Mouse (Mus musculus) limb, embryonic 11.5 days (tissue): ENCODE measurements around the gene Pou3f1. TPM values are rescaled to one million over a fixed set of nuclear protein-coding genes. Genes with fewer than 3 reads are reported as not detected.

Experiments
- ATAC-seq: fragments of 200-750 bp; cut with Nextera tagmentation; 2 replicates; pipeline ENCODE4 v1.8.0; 2017; ENCODE audit warnings: low read depth; ENCODE audit not compliant: insufficient number of reproducible peaks, low FRiP score, low TSS enrichment
- DNase-seq: peaks from one replicate; pipeline ENCODE4 v3.0.0-alpha.2; 2015; ENCODE audit warnings: low spot score
- H3K27ac ChIP-seq: fragments of 300-500 bp; sonication (generic); replicated peaks from 2 replicates; pipeline ENCODE4 v1.5.1; 2014; ENCODE audit warnings: low read depth, mild to moderate bottlenecking, low read length
- H3K27me3 ChIP-seq: fragments of 300-500 bp; sonication (generic); 2 replicates; pipeline ENCODE4 v1.6.1; 2014; ENCODE audit warnings: mild to moderate bottlenecking, low read length, mixed read lengths; ENCODE audit not compliant: control insufficient read depth, insufficient read depth
- H3K36me3 ChIP-seq: fragments of 300-500 bp; sonication (generic); 2 replicates; pipeline ENCODE4 v1.6.1; 2014; ENCODE audit warnings: mild to moderate bottlenecking, low read length, moderate library complexity, mixed read lengths; ENCODE audit not compliant: control insufficient read depth, insufficient read depth
- H3K4me1 ChIP-seq: fragments of 300-500 bp; sonication (generic); 2 replicates; pipeline ENCODE4 v1.6.1; 2014; ENCODE audit warnings: low read length, mixed read lengths; ENCODE audit not compliant: control insufficient read depth, insufficient read depth
- H3K4me2 ChIP-seq: fragments of 300-500 bp; sonication (generic); 2 replicates; pipeline ENCODE4 v1.6.1; 2014; ENCODE audit warnings: low read depth, mild to moderate bottlenecking, moderate library complexity; ENCODE audit not compliant: severe bottlenecking
- H3K4me3 ChIP-seq: fragments of 300-500 bp; sonication (generic); 2 replicates; pipeline ENCODE4 v1.5.1; 2014; ENCODE audit warnings: low read depth, low read length
- H3K9ac ChIP-seq: fragments of 300-500 bp; sonication (generic); 2 replicates; pipeline ENCODE4 v1.6.1; 2014; ENCODE audit warnings: mild to moderate bottlenecking, low read length
- H3K9me3 ChIP-seq: fragments of 300-500 bp; sonication (generic); 2 replicates; pipeline ENCODE4 v1.6.1; 2016; ENCODE audit warnings: low read length; ENCODE audit not compliant: control insufficient read depth
- WGBS: fragments of 180-500 bp; shearing (Covaris S2); extraction: QIAGEN DNeasy Blood & Tissue Kit; methylation state at CpG from one replicate; pipeline ENCODE4 v1.1.7; 2014; 5-methylcytosine and 5-hydroxymethylcytosine counted together
- polyA plus RNA-seq: library from polyadenylated mRNA; unstranded; fragments of >200 nt; fragmentation: Nextera tagmentation; extraction: Ambion mirVana; gene quantifications from 2 replicates; pipeline ENCODE4 v1.2.1, GENCODE M21; 2014

Pou3f1 gene
- polyA plus RNA-seq, 1 experiment from 2014 or later: 0.27 TPM

DNA sequence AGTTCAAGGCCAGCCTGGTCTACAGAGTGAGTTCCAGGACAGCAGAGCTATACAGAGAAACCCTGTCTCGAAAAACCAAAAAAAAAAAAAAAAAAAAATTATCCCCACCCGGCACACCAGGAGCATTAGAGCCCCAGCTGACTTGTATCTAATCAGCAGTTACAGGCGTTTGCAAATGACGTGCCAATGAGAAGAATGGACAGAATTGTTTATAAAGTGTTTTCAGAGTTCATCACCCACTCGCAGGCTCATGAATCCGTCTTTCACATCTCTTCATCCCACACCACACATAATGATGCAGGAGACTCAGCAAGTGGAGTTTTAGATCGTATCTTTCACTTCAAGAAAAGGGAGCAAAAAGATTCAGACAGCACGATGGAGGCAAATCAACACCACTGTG lies 28.8 kb downstream of the Pou3f1 start:
- H3K4me3 ChIP-seq: no peak overlapping the region
- ATAC-seq (no peak), DNase-seq (no peak)
- no peak overlapping the region for H3K27ac ChIP-seq
- H3K4me2 ChIP-seq: no peak overlapping the region
- H3K27me3 ChIP-seq: no peaks in the 10 kb centered on the region
- no peaks in the 10 kb centered on the region for H3K4me1 ChIP-seq
- 87% methylated on average over 8 of the region's 8 CpGs for WGBS
- H3K9ac ChIP-seq: no peak overlapping the region
- H3K36me3 ChIP-seq: peaks cover 20% of the 10 kb centered on the region
- no peaks in the 10 kb centered on the region for H3K9me3 ChIP-seq

DNA sequence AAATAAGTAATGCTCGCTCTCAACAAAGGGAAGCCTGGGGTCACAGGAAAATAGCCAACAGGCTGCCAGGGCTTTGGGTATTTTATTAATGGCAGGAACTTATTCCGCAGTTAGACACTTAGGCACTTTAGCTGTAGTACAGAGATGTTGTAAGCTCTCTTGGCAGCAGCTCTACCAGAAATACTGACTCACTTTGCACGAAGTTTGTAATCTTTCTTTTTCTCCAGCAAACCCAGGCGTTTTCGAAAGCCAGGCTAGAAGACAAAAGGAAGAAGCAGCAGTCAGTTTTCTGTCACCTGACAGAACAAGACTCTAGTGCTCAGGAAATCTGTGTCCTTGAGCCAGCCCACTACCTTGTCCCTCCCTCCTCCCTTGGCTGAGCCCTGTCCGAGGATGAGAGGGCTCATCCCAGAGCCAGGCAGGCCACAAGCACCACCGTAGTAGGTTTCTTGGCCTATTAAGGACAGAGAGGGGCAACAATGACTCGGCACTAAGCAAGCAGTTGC lies 29.3 kb downstream of the Pou3f1 start:
- 84% methylated on average over 8 of the region's 8 CpGs for WGBS
- no peak overlapping the region for H3K4me3 ChIP-seq
- peaks cover 16% of the 10 kb centered on the region for H3K36me3 ChIP-seq
- no peaks in the 10 kb centered on the region for H3K9me3 ChIP-seq
- no peak overlapping the region for H3K9ac ChIP-seq
- DNase-seq (no peak), ATAC-seq (no peak)
- no peaks in the 10 kb centered on the region for H3K4me1 ChIP-seq
- no peaks in the 10 kb centered on the region for H3K27me3 ChIP-seq
- H3K4me2 ChIP-seq: no peak overlapping the region
- no peak overlapping the region for H3K27ac ChIP-seq

GRCm38 (mm10) chr4:124691455-124691854 lies 34.8 kb downstream of the Pou3f1 start:
- H3K4me3 ChIP-seq: no peak overlapping the region
- H3K4me1 ChIP-seq: peaks cover 10% of the 10 kb centered on the region
- no peak overlapping the region; the same call in 1 of the 2 replicates for H3K9ac ChIP-seq
- DNase-seq (no peak), ATAC-seq (no peak)
- H3K4me2 ChIP-seq: no peak overlapping the region
- H3K9me3 ChIP-seq: no peaks in the 10 kb centered on the region
- H3K36me3 ChIP-seq: no peaks in the 10 kb centered on the region
- WGBS: 93% methylated on average over 8 of the region's 8 CpGs
- no peaks in the 10 kb centered on the region for H3K27me3 ChIP-seq
- H3K27ac ChIP-seq: no peak overlapping the region

- Histone ChIP-seq H3K9me3 (no peaks in the 10 kb centered on the region), H3K4me3 (peak overlapping the region; percentile 96), H3K4me2 (peak overlapping the region; percentile 55), H3K36me3 (no peaks in the 10 kb centered on the region), H3K27me3 (no peaks in the 10 kb centered on the region), H3K27ac (no peak overlapping the region), H3K9ac (no peak overlapping the region), H3K4me1 (peaks cover 10% of the 10 kb centered on the region)
- 70% methylated on average over 3 of the region's 3 CpGs for WGBS
- ATAC-seq: no peak
- DNase-seq: no peak
Observed at GRCm38 (mm10) chr4:124692416-124692861, 35.8 kb downstream of the Pou3f1 start.

GRCm38 (mm10) chr4:124693135-124693894 lies 36.7 kb downstream of the Pou3f1 start, which contains the start of gene Utp11:
Gene Utp11 (minus strand): TSS chr4:124693600.
- Histone ChIP-seq H3K4me1 (peaks cover 10% of the 10 kb centered on the region), H3K4me3 (peak within 1 kb of the TSS; percentile 96), H3K27me3 (no peaks in the 10 kb centered on the region), H3K9ac (peak within 1 kb of the TSS; percentile 87), H3K27ac (0 out of 2 replicates have a peak within 1 kb of the TSS, but pooled peaks have one; percentile 14), H3K9me3 (no peaks in the 10 kb centered on the region), H3K36me3 (no peaks in the 10 kb centered on the region), H3K4me2 (peak within 1 kb of the TSS; percentile 55)
- peak; percentile 90 for ATAC-seq
- 1% methylated on average over 43 of the region's 43 CpGs for WGBS
- DNase-seq: peak; percentile 86

GRCm38 (mm10) chr4:124694572-124694971 lies 38.0 kb downstream of the Pou3f1 start:
- H3K4me3 ChIP-seq: no peak overlapping the region
- H3K27me3 ChIP-seq: no peaks in the 10 kb centered on the region
- H3K27ac ChIP-seq: no peak overlapping the region
- ATAC-seq (no peak), DNase-seq (no peak)
- no peaks in the 10 kb centered on the region for H3K9me3 ChIP-seq
- no peak overlapping the region for H3K4me2 ChIP-seq
- no peaks in the 10 kb centered on the region for H3K36me3 ChIP-seq
- H3K4me1 ChIP-seq: peaks cover 12% of the 10 kb centered on the region
- no peak overlapping the region for H3K9ac ChIP-seq
- 87% methylated on average over 2 of the region's 2 CpGs for WGBS

- DNase-seq: no peak
- peaks cover 17% of the 10 kb centered on the region for H3K4me1 ChIP-seq
- no peak overlapping the region for H3K27ac ChIP-seq
- no peaks in the 10 kb centered on the region for H3K36me3 ChIP-seq
- H3K27me3 ChIP-seq: no peaks in the 10 kb centered on the region
- H3K9ac ChIP-seq: peak overlapping the region; percentile 32; the same call in 1 of the 2 replicates
- H3K9me3 ChIP-seq: no peaks in the 10 kb centered on the region
- WGBS: 10% methylated on average over 18 of the region's 18 CpGs
- ATAC-seq: no peak
- H3K4me2 ChIP-seq: peak overlapping the region; percentile 30; the same call in 1 of the 2 replicates
- no peak overlapping the region for H3K4me3 ChIP-seq
Observed at GRCm38 (mm10) chr4:124695786-124696516, 39.3 kb downstream of the Pou3f1 start.

GRCm38 (mm10) chr4:124699791-124700190 lies 43.2 kb downstream of the Pou3f1 start:
- Histone ChIP-seq H3K4me2 (peak overlapping the region; percentile 82), H3K9me3 (no peaks in the 10 kb centered on the region), H3K27me3 (no peaks in the 10 kb centered on the region), H3K27ac (peak overlapping the region; percentile 88), H3K4me1 (peaks cover 41% of the 10 kb centered on the region), H3K9ac (0 out of 2 replicates have a peak overlapping the region, but pooled peaks have one; percentile 9), H3K4me3 (peak overlapping the region; percentile 90), H3K36me3 (no peaks in the 10 kb centered on the region)
- peak; percentile 41 for DNase-seq
- WGBS: 2% methylated on average over 6 of the region's 6 CpGs
- ATAC-seq: no peak
